Mouse (Mus musculus) stomach, postnatal 0 days (tissue): ENCODE results near the gene Kctd2. TPM values are rescaled to one million over a fixed set of nuclear protein-coding genes. Genes with fewer than 3 reads are reported as not detected.
A peak's percentile ranks its signal among the peaks of the same experiment; 100 is the strongest.

Experiments used
- ATAC-seq: fragments of 200-750 bp; cut with Nextera tagmentation; 2 replicates; pipeline ENCODE4 v1.8.0; 2017; ENCODE audit not compliant: low FRiP score, low TSS enrichment
- DNase-seq: peaks from one replicate; pipeline ENCODE4 v3.0.0-alpha.2; 2016; ENCODE audit warnings: low spot score
- H3K27ac ChIP-seq: fragments of 300-500 bp; sonication (generic); replicated peaks from 2 replicates; pipeline ENCODE4 v1.5.1; 2014; ENCODE audit warnings: mild to moderate bottlenecking, control low read depth
- H3K27me3 ChIP-seq: fragments of 300-500 bp; sonication (generic); 2 replicates; pipeline ENCODE4 v1.6.1; 2014; ENCODE audit warnings: low read length; ENCODE audit not compliant: control insufficient read depth, insufficient read depth
- H3K36me3 ChIP-seq: fragments of 300-500 bp; sonication (generic); 2 replicates; pipeline ENCODE4 v1.6.1; 2014; ENCODE audit warnings: low read length, mixed read lengths; ENCODE audit not compliant: control insufficient read depth, insufficient read depth
- H3K4me1 ChIP-seq: fragments of 300-500 bp; sonication (generic); replicated peaks from 2 replicates; pipeline ENCODE4 v1.6.1; 2014; ENCODE audit warnings: antibody characterized with exemption; ENCODE audit not compliant: control insufficient read depth, insufficient read depth
- H3K4me2 ChIP-seq: fragments of 300-500 bp; sonication (generic); replicated peaks from 2 replicates; pipeline ENCODE4 v1.6.1; 2014; ENCODE audit warnings: low read depth, mild to moderate bottlenecking, control low read depth, moderate library complexity
- H3K4me3 ChIP-seq: fragments of 300-500 bp; sonication (generic); 2 replicates; pipeline ENCODE4 v1.5.1; 2014; ENCODE audit warnings: low read depth, low read length, control low read depth
- H3K9ac ChIP-seq: fragments of 300-500 bp; sonication (generic); 2 replicates; pipeline ENCODE4 v1.6.1; 2014; ENCODE audit warnings: mild to moderate bottlenecking, low read length, control low read depth, mixed read lengths
- H3K9me3 ChIP-seq: fragments of 300-500 bp; sonication (generic); 2 replicates; pipeline ENCODE4 v1.6.1; 2016; ENCODE audit warnings: low read length; ENCODE audit not compliant: control insufficient read depth
- CTCF ChIP-seq: IDR thresholded peaks from 2 replicates; pipeline ENCODE4 v1.5.1; 2016; ENCODE audit warnings: antibody characterized with exemption, low read depth, mild to moderate bottlenecking, moderate library complexity
- EP300 ChIP-seq: optimal IDR thresholded peaks from 2 replicates; pipeline ENCODE3; 2016; ENCODE audit warnings: antibody characterized with exemption
- WGBS: fragments of 180-500 bp; shearing (Covaris S2); extraction: QIAGEN DNeasy Blood & Tissue Kit; methylation state at CpG from one replicate; pipeline ENCODE4 v1.1.7; 2014; 5-methylcytosine and 5-hydroxymethylcytosine counted together
- polyA plus RNA-seq: library from polyadenylated mRNA; unstranded; fragments of >200 nt; fragmentation: Nextera tagmentation; extraction: Ambion mirVana; gene quantifications from 2 replicates; pipeline ENCODE4 v1.2.1, GENCODE M21; 2015

Kctd2 gene
- polyA plus RNA-seq, 1 experiment from 2014 or later = 11.6 TPM

DNA sequence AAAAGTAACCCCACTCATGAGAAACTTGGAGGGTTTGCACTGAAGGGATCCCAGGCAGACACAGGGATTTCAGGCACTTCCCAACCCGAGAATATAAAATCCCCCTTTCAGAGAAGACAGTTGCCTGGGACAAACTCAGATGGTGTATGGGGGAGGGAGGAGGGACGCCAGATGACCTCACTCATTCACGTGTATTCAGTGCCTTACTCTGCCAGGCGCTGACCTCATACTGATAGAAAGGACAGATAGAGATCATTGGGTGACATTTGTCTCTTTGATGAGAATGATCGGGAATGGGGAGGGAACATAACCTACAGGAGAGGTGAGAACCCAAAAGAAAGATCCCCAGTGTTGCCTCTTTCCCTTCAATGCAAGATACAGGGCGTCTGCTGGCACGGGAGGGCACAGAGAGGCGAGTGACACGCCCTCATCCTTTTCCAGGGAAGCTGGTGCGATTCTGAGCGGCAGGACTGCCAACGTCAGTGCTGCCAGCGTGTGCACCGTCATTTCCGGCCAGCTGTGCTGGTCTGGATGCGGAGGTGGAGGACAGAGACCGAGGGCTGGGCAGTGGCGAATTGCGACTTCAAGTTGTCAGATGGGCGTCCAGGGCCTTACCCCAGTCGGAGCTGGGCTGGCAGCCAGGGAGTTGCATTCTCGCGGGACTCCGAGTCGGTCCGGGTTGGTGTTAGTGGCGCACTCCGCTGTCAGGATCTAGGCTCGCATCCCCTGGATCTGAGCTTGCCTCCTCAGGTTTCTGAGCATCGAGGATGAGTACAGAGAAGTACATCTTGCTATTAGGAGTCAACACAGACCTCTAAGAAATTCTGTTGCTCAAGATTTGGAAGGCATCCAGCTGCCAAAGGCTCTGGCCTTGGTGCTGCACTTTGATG is 45.9 kb upstream of the Kctd2 start:
- TF ChIP-seq CTCF (peak; percentile 9; the same call in 1 of the 2 replicates), EP300 (no peak)
- Histone ChIP-seq H3K27ac (no peak overlapping the region), H3K9ac (peak overlapping the region; percentile 28), H3K9me3 (no peaks in the 10 kb centered on the region), H3K36me3 (no peaks in the 10 kb centered on the region), H3K4me3 (peak overlapping the region; percentile 29), H3K4me1 (no peaks in the 10 kb centered on the region), H3K4me2 (peak overlapping the region; percentile 59), H3K27me3 (no peaks in the 10 kb centered on the region)
- DNase-seq (peak; percentile 74), ATAC-seq (peak; percentile 67)
- WGBS = 2% methylated on average over 30 of the region's 30 CpGs

DNA sequence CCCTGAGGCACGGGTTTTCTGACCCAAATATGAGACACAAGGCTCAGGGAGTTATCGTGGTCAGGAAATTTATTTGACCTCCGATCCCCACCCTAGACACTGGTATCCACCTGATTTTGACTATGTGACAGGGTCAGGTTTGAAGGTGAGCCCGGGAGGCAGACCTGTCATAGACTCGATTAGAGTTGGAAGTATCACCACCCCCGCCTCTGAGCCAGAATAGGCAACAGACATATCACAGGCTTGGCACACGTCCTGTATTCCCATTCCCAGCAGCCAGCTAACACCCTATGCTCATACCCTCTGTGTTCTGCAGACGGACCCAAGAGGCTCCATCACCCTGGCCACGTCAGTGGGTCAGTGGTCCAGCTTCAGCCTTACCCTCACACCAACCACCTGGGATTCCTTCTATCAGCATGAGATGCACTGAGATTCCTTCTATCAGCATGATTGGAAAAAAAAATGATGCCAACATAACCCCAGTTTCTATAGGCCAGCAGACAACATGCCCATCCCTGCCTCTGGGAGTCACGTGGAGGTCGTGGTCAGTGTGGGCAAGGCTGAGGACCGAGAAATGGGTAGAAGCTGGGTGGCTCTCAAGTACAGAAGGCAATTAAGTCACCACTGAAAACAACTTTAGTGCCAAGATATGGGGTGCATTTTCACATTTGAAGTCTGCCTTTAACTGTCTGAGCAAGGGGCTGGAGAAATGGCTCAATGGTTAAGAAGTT is 45.1 kb upstream of the Kctd2 start:
- 58% methylated on average over 12 of the region's 12 CpGs for WGBS
- H3K27me3 ChIP-seq = no peaks in the 10 kb centered on the region
- DNase-seq = no peak
- no peak overlapping the region for H3K4me3 ChIP-seq
- no peak for ATAC-seq
- H3K36me3 ChIP-seq = no peaks in the 10 kb centered on the region
- no peaks in the 10 kb centered on the region for H3K4me1 ChIP-seq
- H3K27ac ChIP-seq = no peak overlapping the region
- peak overlapping the region; percentile 59 for H3K4me2 ChIP-seq
- peak overlapping the region; percentile 28 for H3K9ac ChIP-seq
- TF ChIP-seq CTCF (no peak), EP300 (no peak)
- H3K9me3 ChIP-seq = no peaks in the 10 kb centered on the region

DNA sequence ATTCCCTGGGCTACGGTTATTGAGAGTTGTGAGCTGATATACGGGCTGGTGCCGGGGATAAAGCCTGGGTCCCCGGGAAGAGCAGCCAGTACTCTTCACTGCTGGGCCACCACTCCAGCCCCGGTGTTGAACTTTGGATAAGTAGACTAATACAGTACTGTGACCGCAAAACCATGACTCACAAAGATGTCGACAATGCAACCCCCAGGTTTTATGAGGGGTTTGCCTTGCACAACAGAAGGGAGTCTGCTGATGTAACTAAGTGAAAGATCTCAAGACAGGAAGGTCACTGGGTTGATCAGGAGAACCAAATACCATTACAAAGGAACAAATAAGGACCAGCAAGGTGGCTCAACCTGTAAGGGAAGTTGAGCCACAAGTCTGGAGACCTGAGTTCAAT is 43.2 kb upstream of the Kctd2 start:
- WGBS = 60% methylated on average over 7 of the region's 7 CpGs
- DNase-seq (no peak), ATAC-seq (no peak)
- no peaks in the 10 kb centered on the region for H3K9me3 ChIP-seq
- no peak overlapping the region for H3K4me2 ChIP-seq
- H3K9ac ChIP-seq = no peak overlapping the region
- no peaks in the 10 kb centered on the region for H3K36me3 ChIP-seq
- no peak overlapping the region for H3K4me3 ChIP-seq
- H3K27me3 ChIP-seq = no peaks in the 10 kb centered on the region
- TF ChIP-seq EP300 = no peak
- no peak for TF ChIP-seq CTCF
- no peak overlapping the region for H3K27ac ChIP-seq
- no peaks in the 10 kb centered on the region; the same call in 1 of the 2 replicates for H3K4me1 ChIP-seq

DNA sequence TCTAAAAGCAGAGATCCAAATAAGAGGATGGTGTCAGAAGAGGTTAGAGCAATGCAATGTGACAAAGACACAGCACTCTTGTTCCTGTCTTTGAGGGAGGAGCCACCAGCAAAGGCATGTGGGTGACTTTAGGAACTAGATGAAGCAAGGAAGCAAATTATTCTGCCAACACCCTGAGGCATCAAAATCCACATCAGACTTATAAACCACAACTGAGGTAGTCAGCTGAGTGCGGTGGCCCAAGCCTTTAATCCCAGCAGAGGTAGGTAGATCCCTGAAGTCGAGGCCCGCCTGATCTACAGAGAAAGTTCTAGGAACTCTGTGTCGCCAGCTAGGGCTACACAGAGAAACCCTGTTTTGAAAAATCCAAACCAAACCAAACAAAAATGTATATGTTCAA is 42.7 kb upstream of the Kctd2 start:
- Histone ChIP-seq H3K27ac (no peak overlapping the region), H3K4me1 (no peaks in the 10 kb centered on the region; the same call in none of the 2 replicates), H3K36me3 (no peaks in the 10 kb centered on the region), H3K4me3 (no peak overlapping the region), H3K9me3 (no peaks in the 10 kb centered on the region), H3K27me3 (no peaks in the 10 kb centered on the region), H3K4me2 (no peak overlapping the region), H3K9ac (no peak overlapping the region)
- 85% methylated on average over 4 of the region's 4 CpGs for WGBS
- no peak for TF ChIP-seq CTCF
- TF ChIP-seq EP300 = no peak
- ATAC-seq (no peak), DNase-seq (no peak)

DNA sequence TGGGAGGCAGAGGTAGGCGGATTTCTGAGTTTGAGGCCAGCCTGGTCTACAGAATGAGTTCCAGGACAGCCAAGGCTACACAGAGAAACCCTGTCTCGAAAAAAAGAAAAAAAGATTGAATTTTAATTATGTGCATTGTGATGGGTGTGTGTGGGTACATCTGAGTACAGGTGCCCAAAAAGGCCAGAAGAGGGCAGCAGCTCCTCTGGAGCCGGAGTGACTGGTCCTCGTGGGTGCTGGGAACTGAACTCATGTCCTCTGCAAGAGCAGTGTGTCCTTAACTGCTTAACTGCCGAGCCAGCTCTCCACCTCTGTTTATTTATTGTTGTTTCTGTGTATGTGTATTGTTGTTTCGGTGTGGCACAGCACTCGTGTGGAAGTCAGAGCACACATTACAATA is 42.1 kb upstream of the Kctd2 start:
- TF ChIP-seq CTCF (peak; percentile 26; the same call in 1 of the 2 replicates), EP300 (no peak)
- WGBS = 87% methylated on average over 7 of the region's 7 CpGs
- Histone ChIP-seq H3K9ac (no peak overlapping the region), H3K36me3 (no peaks in the 10 kb centered on the region), H3K27me3 (no peaks in the 10 kb centered on the region), H3K4me3 (no peak overlapping the region), H3K9me3 (no peaks in the 10 kb centered on the region), H3K27ac (no peak overlapping the region), H3K4me2 (no peak overlapping the region), H3K4me1 (no peaks in the 10 kb centered on the region; the same call in none of the 2 replicates)
- DNase-seq (no peak), ATAC-seq (no peak)

DNA sequence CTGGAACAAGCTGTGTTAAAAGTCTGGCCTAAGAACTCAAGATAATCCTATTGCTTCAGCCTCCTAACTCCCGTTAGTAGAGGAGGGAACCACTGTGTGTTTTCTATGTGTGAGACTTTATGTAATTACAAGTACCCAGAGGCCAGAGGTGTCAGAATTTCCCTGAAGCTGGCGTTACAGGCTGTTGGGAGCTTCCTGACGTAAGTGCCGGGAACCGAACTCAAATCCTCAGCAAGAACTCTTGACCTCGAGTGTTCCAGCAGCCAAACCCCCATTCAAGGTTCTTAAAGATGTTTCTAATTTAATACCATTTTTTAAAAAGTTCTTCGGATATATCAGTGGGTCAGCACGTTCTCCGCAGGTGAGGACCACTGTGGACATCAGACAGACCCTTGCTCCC is 38.7 kb upstream of the Kctd2 start:
- Histone ChIP-seq H3K27me3 (no peaks in the 10 kb centered on the region), H3K4me1 (peaks cover 3% of the 10 kb centered on the region), H3K4me3 (peak overlapping the region; percentile 75), H3K4me2 (peak overlapping the region; percentile 94), H3K27ac (peak overlapping the region; percentile 53), H3K36me3 (no peaks in the 10 kb centered on the region), H3K9me3 (no peaks in the 10 kb centered on the region), H3K9ac (0 out of 2 replicates have a peak overlapping the region, but pooled peaks have one; percentile 9)
- TF ChIP-seq EP300 (no peak), CTCF (no peak)
- no peak for DNase-seq
- ATAC-seq = no peak
- WGBS = 15% methylated on average over 9 of the region's 9 CpGs
